Mouse (Mus musculus): ENCODE measurements around the gene Capn8. TPM values are rescaled to one million over a fixed set of nuclear protein-coding genes. Genes with fewer than 3 reads are reported as not detected.

Capn8 gene
- polyA plus RNA-seq, 1 experiment: 1.4 TPM

DNA sequence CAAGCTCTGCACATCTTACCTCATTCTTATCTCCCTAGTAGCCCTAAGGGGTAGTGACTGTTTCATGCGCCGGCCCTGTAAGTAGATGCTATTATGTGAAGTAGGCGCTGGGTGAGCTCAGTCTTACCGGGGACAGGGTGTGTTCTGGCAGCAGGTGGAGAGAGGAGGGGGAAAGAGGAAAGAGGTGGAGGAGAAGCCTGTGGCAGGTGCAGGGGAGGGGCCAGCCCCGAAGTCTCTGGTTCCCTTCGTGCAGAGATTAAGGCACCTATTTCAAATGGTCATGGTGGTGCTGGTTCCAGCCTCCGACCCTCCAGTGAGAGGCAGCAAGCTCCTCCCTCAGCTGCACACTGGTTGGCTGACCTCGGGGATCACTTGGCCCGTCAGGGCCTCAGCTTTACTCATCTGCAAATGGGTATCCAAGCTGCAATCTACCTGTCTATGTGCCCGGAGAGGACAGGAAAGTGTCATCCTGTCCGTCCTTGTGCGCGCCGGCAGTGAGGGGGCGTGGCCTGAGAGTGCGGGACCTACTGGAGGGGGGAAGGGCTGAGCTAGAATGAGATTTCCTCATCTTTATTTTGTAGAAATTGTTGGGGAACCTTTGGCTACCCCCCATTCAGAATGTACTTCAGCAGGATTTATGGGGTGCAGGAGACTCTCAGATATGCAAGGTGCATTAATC lies 20.5 kb downstream of the Capn8 start:
- Histone ChIP-seq H3K4me1 (ENCODE audit: control insufficient read depth, insufficient read depth, low read length) (no peaks in the 10 kb centered on the region; the same call in 1 of the 2 replicates), H3K27me3 (ENCODE audit: control insufficient read depth, insufficient read depth, low read length) (no peaks in the 10 kb centered on the region), H3K4me3 (ENCODE audit: control insufficient read depth, low read depth, low read length) (no peak overlapping the region), H3K27ac (ENCODE audit: control insufficient read depth, insufficient read depth, low read depth, low read length) (no peak overlapping the region), H3K36me3 (ENCODE audit: control insufficient read depth, insufficient read depth, low read length) (no peaks in the 10 kb centered on the region)
- TF ChIP-seq CTCF (IDR thresholded peaks at IDR 0.05; ENCODE audit: control insufficient read depth, insufficient read depth, insufficient replicate concordance, low read depth, low read length): no peak
- TF ChIP-seq POLR2A (IDR thresholded peaks at IDR 0.05; ENCODE audit: control insufficient read depth, low read depth, low read length): no peak

DNA sequence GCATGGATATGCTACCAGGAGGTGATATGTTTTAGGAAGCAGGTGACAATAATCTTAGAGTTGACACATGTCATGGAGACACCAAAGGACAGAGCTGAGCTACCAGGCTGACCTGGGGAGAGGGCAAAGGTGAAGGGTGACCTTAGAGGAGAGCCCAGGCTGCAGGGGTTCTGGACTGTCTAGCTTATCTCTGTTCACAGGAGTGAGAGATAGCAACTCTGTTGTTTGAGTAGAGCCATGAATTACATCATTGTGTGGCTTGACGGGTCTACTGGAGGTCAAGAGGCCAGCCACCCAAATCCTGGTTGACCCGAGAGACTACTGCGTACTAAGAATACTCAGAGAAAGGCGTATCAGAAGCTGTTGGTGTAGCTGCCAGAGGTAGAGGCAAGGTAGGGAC lies 22.9 kb downstream of the Capn8 start:
- H3K4me1 ChIP-seq (ENCODE audit: control insufficient read depth, insufficient read depth, low read length): no peaks in the 10 kb centered on the region; the same call in 1 of the 2 replicates
- no peak overlapping the region for H3K27ac ChIP-seq (ENCODE audit: control insufficient read depth, insufficient read depth, low read depth, low read length)
- no peaks in the 10 kb centered on the region for H3K36me3 ChIP-seq (ENCODE audit: control insufficient read depth, insufficient read depth, low read length)
- no peak for TF ChIP-seq POLR2A (IDR thresholded peaks at IDR 0.05; ENCODE audit: control insufficient read depth, low read depth, low read length)
- TF ChIP-seq CTCF (IDR thresholded peaks at IDR 0.05; ENCODE audit: control insufficient read depth, insufficient read depth, insufficient replicate concordance, low read depth, low read length): no peak
- H3K27me3 ChIP-seq (ENCODE audit: control insufficient read depth, insufficient read depth, low read length): no peaks in the 10 kb centered on the region
- H3K4me3 ChIP-seq (ENCODE audit: control insufficient read depth, low read depth, low read length): no peak overlapping the region

DNA sequence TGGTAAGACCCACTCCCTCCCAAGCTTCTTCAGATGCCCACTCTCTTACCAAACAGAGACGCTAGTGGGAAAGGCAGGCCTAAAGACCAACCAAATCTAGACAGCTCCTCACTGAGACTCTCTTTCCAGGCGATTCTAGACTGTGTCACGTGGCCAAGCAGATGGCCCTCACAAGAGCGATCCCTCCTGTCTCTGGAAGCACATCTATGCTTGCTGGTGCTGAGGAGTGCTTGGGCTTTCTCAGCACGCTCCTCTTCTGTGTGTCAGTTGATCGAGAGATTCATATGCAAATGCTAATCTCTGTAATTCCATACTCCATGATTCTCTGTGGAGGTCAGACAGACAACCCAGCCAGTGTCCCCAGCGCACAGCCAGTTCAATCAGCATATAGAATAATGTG lies 26.7 kb downstream of the Capn8 start:
- Histone ChIP-seq H3K36me3 (ENCODE audit: control insufficient read depth, insufficient read depth, low read length) (no peaks in the 10 kb centered on the region), H3K27me3 (ENCODE audit: control insufficient read depth, insufficient read depth, low read length) (no peaks in the 10 kb centered on the region), H3K4me1 (ENCODE audit: control insufficient read depth, insufficient read depth, low read length) (no peaks in the 10 kb centered on the region), H3K4me3 (ENCODE audit: control insufficient read depth, low read depth, low read length) (no peak overlapping the region), H3K27ac (ENCODE audit: control insufficient read depth, insufficient read depth, low read depth, low read length) (no peak overlapping the region)
- no peak for TF ChIP-seq CTCF (IDR thresholded peaks at IDR 0.05; ENCODE audit: control insufficient read depth, insufficient read depth, insufficient replicate concordance, low read depth, low read length)
- TF ChIP-seq POLR2A (IDR thresholded peaks at IDR 0.05; ENCODE audit: control insufficient read depth, low read depth, low read length): no peak

- H3K27ac ChIP-seq (ENCODE audit: control insufficient read depth, insufficient read depth, low read depth, low read length): no peak overlapping the region
- H3K27me3 ChIP-seq (ENCODE audit: control insufficient read depth, insufficient read depth, low read length): no peaks in the 10 kb centered on the region
- no peaks in the 10 kb centered on the region for H3K36me3 ChIP-seq (ENCODE audit: control insufficient read depth, insufficient read depth, low read length)
- H3K4me3 ChIP-seq (ENCODE audit: control insufficient read depth, low read depth, low read length): no peak overlapping the region
- no peak for TF ChIP-seq CTCF (IDR thresholded peaks at IDR 0.05; ENCODE audit: control insufficient read depth, insufficient read depth, insufficient replicate concordance, low read depth, low read length)
- no peak for TF ChIP-seq POLR2A (IDR thresholded peaks at IDR 0.05; ENCODE audit: control insufficient read depth, low read depth, low read length)
- no peaks in the 10 kb centered on the region for H3K4me1 ChIP-seq (ENCODE audit: control insufficient read depth, insufficient read depth, low read length)
Measured at GRCm38 (mm10) chr1:182592436-182592835, 27.6 kb downstream of the Capn8 start.

DNA sequence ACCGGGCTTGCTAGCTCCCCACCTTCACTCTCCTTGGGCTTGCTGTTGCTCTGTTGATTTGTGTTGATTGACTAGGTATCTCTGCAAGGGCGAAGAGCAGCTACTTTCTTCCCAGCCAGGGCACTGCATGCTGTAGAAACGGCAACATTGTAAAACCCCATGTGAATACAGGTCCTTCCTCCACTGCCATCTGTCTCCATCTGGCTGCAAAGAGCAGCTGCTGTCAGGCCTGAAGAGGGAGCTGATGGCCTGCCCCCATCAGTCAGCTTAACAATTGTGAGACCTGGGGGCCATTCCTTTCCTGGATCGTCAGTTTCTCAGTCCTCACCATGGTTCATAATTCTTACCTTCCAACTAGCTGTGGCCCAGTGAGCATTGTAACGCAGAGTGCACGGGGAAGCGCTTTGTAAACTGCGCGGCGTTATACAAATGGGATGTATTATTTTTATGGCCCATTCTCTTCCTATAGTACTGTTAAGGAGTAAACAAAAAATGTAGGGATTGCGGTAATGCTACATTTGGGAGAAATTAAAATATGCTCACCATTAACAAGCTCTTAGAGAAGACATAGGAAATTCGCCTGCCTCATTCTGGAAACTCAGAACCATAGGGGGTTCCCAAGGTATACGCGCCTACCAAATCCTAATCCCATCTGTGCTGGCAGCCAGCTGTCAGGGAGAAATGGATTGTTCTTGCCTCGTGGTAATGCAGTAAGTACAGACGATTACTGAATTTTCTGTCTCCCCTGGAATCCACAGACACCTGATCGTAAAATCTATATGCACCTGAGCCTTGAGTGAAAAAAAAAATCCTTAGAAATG lies 40.7 kb downstream of the Capn8 start:
- H3K27me3 ChIP-seq (ENCODE audit: control insufficient read depth, insufficient read depth, low read length): no peaks in the 10 kb centered on the region
- no peak overlapping the region for H3K4me3 ChIP-seq (ENCODE audit: control insufficient read depth, low read depth, low read length)
- TF ChIP-seq CTCF (IDR thresholded peaks at IDR 0.05; ENCODE audit: control insufficient read depth, insufficient read depth, insufficient replicate concordance, low read depth, low read length): no peak
- TF ChIP-seq POLR2A (IDR thresholded peaks at IDR 0.05; ENCODE audit: control insufficient read depth, low read depth, low read length): no peak
- no peaks in the 10 kb centered on the region for H3K36me3 ChIP-seq (ENCODE audit: control insufficient read depth, insufficient read depth, low read length)
- H3K4me1 ChIP-seq (ENCODE audit: control insufficient read depth, insufficient read depth, low read length): peaks cover 10% of the 10 kb centered on the region
- H3K27ac ChIP-seq (ENCODE audit: control insufficient read depth, insufficient read depth, low read depth, low read length): no peak overlapping the region

- TF ChIP-seq POLR2A (IDR thresholded peaks at IDR 0.05; ENCODE audit: control insufficient read depth, low read depth, low read length) (no peak), CTCF (IDR thresholded peaks at IDR 0.05; ENCODE audit: control insufficient read depth, insufficient read depth, insufficient replicate concordance, low read depth, low read length) (no peak)
- Histone ChIP-seq H3K36me3 (ENCODE audit: control insufficient read depth, insufficient read depth, low read length) (no peaks in the 10 kb centered on the region), H3K27ac (ENCODE audit: control insufficient read depth, insufficient read depth, low read depth, low read length) (no peak overlapping the region; the same call in 1 of the 2 replicates), H3K4me1 (ENCODE audit: control insufficient read depth, insufficient read depth, low read length) (peaks cover 1% of the 10 kb centered on the region), H3K4me3 (ENCODE audit: control insufficient read depth, low read depth, low read length) (no peak overlapping the region), H3K27me3 (ENCODE audit: control insufficient read depth, insufficient read depth, low read length) (no peaks in the 10 kb centered on the region)
Measured at GRCm38 (mm10) chr1:182609701-182610335, 45.0 kb downstream of the Capn8 start.

- Histone ChIP-seq H3K27ac (ENCODE audit: control insufficient read depth, insufficient read depth, low read depth, low read length) (no peak overlapping the region), H3K27me3 (ENCODE audit: control insufficient read depth, insufficient read depth, low read length) (no peaks in the 10 kb centered on the region), H3K36me3 (ENCODE audit: control insufficient read depth, insufficient read depth, low read length) (no peaks in the 10 kb centered on the region), H3K4me3 (ENCODE audit: control insufficient read depth, low read depth, low read length) (no peak overlapping the region), H3K4me1 (ENCODE audit: control insufficient read depth, insufficient read depth, low read length) (no peaks in the 10 kb centered on the region)
- TF ChIP-seq CTCF (IDR thresholded peaks at IDR 0.05; ENCODE audit: control insufficient read depth, insufficient read depth, insufficient replicate concordance, low read depth, low read length): no peak
- TF ChIP-seq POLR2A (IDR thresholded peaks at IDR 0.05; ENCODE audit: control insufficient read depth, low read depth, low read length): no peak
Measured at GRCm38 (mm10) chr1:182615465-182615864, 50.7 kb downstream of the Capn8 start.

All from testis, adult 2 months (tissue).